Mouse (Mus musculus) cerebellum, adult 2 months (tissue): Measurements from ENCODE around the gene Rbp2. TPM values are rescaled to one million over a fixed set of nuclear protein-coding genes. Genes with fewer than 3 reads are reported as not detected.

Experiments
- DNase-seq, 2 experiments: peaks; one replicate each; pipeline ENCODE4 v3.0.0; 2021
- H3K27ac ChIP-seq: fragments of 200-500 bp; 2 replicates; pipeline ENCODE4 v1.5.1; 2012; ENCODE audit warnings: low read length, control low read depth, inconsistent platforms; ENCODE audit not compliant: insufficient read depth
- H3K27me3 ChIP-seq: fragments of 200-500 bp; 2 replicates; pipeline ENCODE4 v1.6.1; 2012; ENCODE audit warnings: inconsistent platforms, mild to moderate bottlenecking, low read length, moderate library complexity; ENCODE audit not compliant: control insufficient read depth, insufficient read depth
- H3K4me1 ChIP-seq: fragments of 200-500 bp; 2 replicates; pipeline ENCODE4 v1.6.1; 2011; ENCODE audit warnings: low read length; ENCODE audit not compliant: control insufficient read depth, insufficient read depth
- H3K4me3 ChIP-seq: fragments of 200-500 bp; replicated peaks from 2 replicates; pipeline ENCODE3; 2011; ENCODE audit warnings: mild to moderate bottlenecking, low read depth, low read length, control low read depth; ENCODE audit not compliant: insufficient read depth
- CTCF ChIP-seq: fragments of 200-500 bp; IDR thresholded peaks from 2 replicates; pipeline ENCODE4 v1.5.1; 2011; ENCODE audit warnings: low read depth, mild to moderate bottlenecking, control low read depth, low read length, moderate library complexity, borderline replicate concordance; ENCODE audit not compliant: insufficient read depth
- POLR2A ChIP-seq: fragments of 200-500 bp; IDR thresholded peaks from 2 replicates; pipeline ENCODE4 v1.6.1; 2011; ENCODE audit warnings: low read length, control low read depth, borderline replicate concordance; ENCODE audit not compliant: insufficient read depth
- WGBS: fragments of 180-500 bp; shearing (Covaris S2); methylation state at CpG from one replicate; pipeline ENCODE4 v1.1.7; 2018; 5-methylcytosine and 5-hydroxymethylcytosine counted together
- polyA plus RNA-seq: library from polyadenylated mRNA; depleted of rRNA; stranded (reverse); fragments of >200 nt; gene quantifications from 2 replicates; pipeline ENCODE4 v1.2.3, GENCODE M21; 2012; rRNA removed

Gene Rbp2
- polyA plus RNA-seq, result 0.29 TPM in 1 of 2 replicates, not detected in the other

GRCm38 (mm10) chr9:98485815-98486214 lies at the start of gene Rbp2:
Gene Rbp2, plus strand, starts transcription at chr9:98486115.
- Histone ChIP-seq H3K4me1 (no peaks in the 10 kb centered on the region), H3K4me3 (no peak within 1 kb of the TSS), H3K27me3 (no peaks in the 10 kb centered on the region), H3K27ac (no peak within 1 kb of the TSS)
- DNase-seq, result no peak
- WGBS, result 81% methylated on average over 3 of the region's 3 CpGs
- TF ChIP-seq POLR2A (no peak), CTCF (no peak)

GRCm38 (mm10) chr9:98437819-98438218 lies 48.1 kb upstream of the Rbp2 start:
- WGBS, result 85% methylated on average over 4 of the region's 4 CpGs
- H3K27ac ChIP-seq, result no peak overlapping the region
- no peak overlapping the region for H3K4me3 ChIP-seq
- DNase-seq, result no peak
- no peaks in the 10 kb centered on the region; the same call in 1 of the 2 replicates for H3K27me3 ChIP-seq
- H3K4me1 ChIP-seq, result no peaks in the 10 kb centered on the region
- TF ChIP-seq CTCF (no peak), POLR2A (no peak)

- H3K4me1 ChIP-seq, result no peaks in the 10 kb centered on the region
- no peaks in the 10 kb centered on the region; the same call in 1 of the 2 replicates for H3K27me3 ChIP-seq
- no peak for TF ChIP-seq POLR2A
- no peak for TF ChIP-seq CTCF
- WGBS, result 66% methylated on average over 3 of the region's 3 CpGs
- no peak overlapping the region for H3K27ac ChIP-seq
- no peak overlapping the region for H3K4me3 ChIP-seq
- no peak for DNase-seq
Measured at GRCm38 (mm10) chr9:98439091-98439490, 46.8 kb upstream of the Rbp2 start.

- 35% methylated on average over 5 of the region's 5 CpGs for WGBS
- DNase-seq, result no peak
- no peak for TF ChIP-seq POLR2A
- TF ChIP-seq CTCF, result no peak; the same call in 1 of the 2 replicates
Measured at GRCm38 (mm10) chr9:98442638-98443037, 43.3 kb upstream of the Rbp2 start.

GRCm38 (mm10) chr9:98445359-98446149 lies 40.4 kb upstream of the Rbp2 start:
- no peaks in the 10 kb centered on the region for H3K4me1 ChIP-seq
- no peak for DNase-seq
- no peak overlapping the region for H3K4me3 ChIP-seq
- no peaks in the 10 kb centered on the region; the same call in 1 of the 2 replicates for H3K27me3 ChIP-seq
- TF ChIP-seq POLR2A (no peak), CTCF (no peak)
- 74% methylated on average over 9 of the region's 9 CpGs for WGBS
- H3K27ac ChIP-seq, result no peak overlapping the region

More at GRCm38 (mm10) chr9:98442638-98443037, 43.3 kb upstream of the Rbp2 start:
- H3K27ac ChIP-seq, result no peak overlapping the region
- no peaks in the 10 kb centered on the region for H3K4me1 ChIP-seq
- H3K27me3 ChIP-seq, result no peaks in the 10 kb centered on the region; the same call in 1 of the 2 replicates
- H3K4me3 ChIP-seq, result no peak overlapping the region

GRCm38 (mm10) chr9:98450976-98451375 lies 34.9 kb upstream of the Rbp2 start:
- no peaks in the 10 kb centered on the region; the same call in 1 of the 2 replicates for H3K27me3 ChIP-seq
- WGBS, result 10% methylated on average over 1 of the region's 1 CpGs
- H3K4me1 ChIP-seq, result no peaks in the 10 kb centered on the region
- no peak overlapping the region for H3K27ac ChIP-seq
- DNase-seq, result no peak
- TF ChIP-seq CTCF (no peak), POLR2A (no peak)
- no peak overlapping the region for H3K4me3 ChIP-seq

- no peak overlapping the region for H3K27ac ChIP-seq
- DNase-seq, result no peak
- H3K27me3 ChIP-seq, result no peaks in the 10 kb centered on the region
- H3K4me1 ChIP-seq, result no peaks in the 10 kb centered on the region
- TF ChIP-seq POLR2A (no peak), CTCF (no peak)
- WGBS, result 67% methylated on average over 2 of the region's 2 CpGs
- no peak overlapping the region for H3K4me3 ChIP-seq
Measured at GRCm38 (mm10) chr9:98466709-98467108, 19.2 kb upstream of the Rbp2 start.

- no peaks in the 10 kb centered on the region for H3K27me3 ChIP-seq
- H3K27ac ChIP-seq, result no peak overlapping the region
- DNase-seq, result no peak
- no peak overlapping the region for H3K4me3 ChIP-seq
- H3K4me1 ChIP-seq, result no peaks in the 10 kb centered on the region
- WGBS, result 88% methylated on average over 2 of the region's 2 CpGs
- no peak for TF ChIP-seq CTCF
Measured at GRCm38 (mm10) chr9:98480172-98480749, 5.7 kb upstream of the Rbp2 start.
